Mouse (Mus musculus) skeletal muscle tissue, adult 2 months (tissue): ENCODE data around the gene Fam228a.
A peak's percentile ranks its signal among the peaks of the same experiment; 100 is the strongest.
"Not testable (repeated sequence)": the region's sequence is repeated elsewhere in the genome, so short reads cannot be mapped to it uniquely, and the experiment has no call there.

Source experiments
- DNase-seq: peaks from one replicate; pipeline ENCODE4 v3.0.0-alpha.2; 2012; ENCODE audit warnings: low read depth, low spot score

Gene Fam228a

GRCm38 (mm10) chr12:4738031-4738576, at the start of gene Fam228a:
Gene Fam228a, minus strand, starts transcription at chr12:4738430.
- no peak for DNase-seq

GRCm38 (mm10) chr12:4784466-4784865, 46.2 kb upstream of the Fam228a start:
- DNase-seq = no peak

- no peak for DNase-seq
These were observed 45.4 kb upstream of the Fam228a start for GRCm38 (mm10) chr12:4783598-4783997.

DNA sequence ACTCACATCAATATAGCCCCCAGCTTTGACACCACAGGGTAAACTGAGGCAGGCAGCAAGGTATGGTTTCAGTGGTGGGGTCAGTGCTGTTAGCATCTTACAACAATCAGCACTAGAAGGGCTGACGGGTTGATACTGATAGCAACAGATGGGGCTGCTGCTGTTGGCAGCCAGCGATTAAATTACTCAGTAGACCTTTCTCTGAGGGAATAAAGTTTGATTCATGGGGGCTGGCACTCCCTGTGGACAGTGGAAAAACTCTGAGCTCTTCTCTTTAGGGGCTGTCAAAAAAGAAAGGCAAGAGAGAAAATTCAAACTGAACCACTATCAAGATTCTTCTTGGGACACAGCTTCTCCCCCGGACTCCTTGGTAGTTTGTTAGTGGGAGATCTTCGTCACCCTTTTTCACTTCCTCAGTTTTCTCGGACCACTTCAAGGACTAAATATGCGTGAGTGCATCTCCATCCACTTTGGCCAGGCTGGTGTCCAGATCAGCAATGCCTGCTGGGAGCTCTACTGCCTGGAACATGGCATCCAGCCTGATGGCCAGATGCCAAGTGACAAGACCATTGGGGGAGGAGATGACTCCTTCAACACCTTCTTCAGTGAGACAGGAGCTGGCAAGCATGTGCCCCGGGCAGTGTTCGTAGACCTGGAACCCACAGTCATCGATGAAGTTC, 43.6 kb upstream of the Fam228a start:
- DNase-seq = not testable (repeated sequence)

DNA sequence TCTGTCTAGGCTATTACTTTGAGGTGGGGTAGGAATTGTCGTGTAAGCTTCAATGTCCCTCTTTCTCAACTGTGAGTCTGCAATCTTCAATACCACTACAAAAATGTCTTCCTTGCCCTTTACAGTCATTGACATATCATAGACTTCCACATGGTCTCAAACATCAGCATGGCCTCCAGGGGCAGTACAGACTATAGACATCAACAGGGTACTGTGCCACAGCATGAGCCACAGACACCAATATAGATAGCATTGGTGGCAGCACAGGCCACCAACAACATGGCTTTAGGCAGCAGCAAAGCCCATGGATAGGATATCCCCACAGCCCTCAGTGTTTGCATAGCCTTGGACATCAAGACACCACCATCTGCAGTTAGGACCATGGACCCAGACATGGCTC, 43.0 kb upstream of the Fam228a start:
- DNase-seq = no peak

DNA sequence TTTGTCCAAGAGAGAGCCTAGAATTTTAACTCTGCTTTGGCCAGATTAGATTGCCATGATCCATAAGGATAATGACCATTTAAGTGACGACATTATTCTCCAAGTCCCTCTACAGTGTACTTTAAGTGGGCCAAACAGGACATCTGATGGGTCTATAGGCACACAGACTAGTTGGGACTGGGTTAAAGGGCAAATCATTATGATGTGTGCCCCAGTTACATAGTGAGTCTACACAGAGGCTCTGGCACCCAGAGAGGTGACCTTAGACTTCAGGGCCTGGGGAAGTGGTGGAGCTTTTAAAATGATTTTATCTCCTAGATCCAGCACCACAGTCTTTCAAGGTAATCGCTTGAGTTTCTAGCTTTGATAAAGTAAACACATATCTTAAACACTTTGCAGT, 42.0 kb upstream of the Fam228a start:
- DNase-seq = no peak

- DNase-seq = no peak
These were observed 39.5 kb upstream of the Fam228a start for GRCm38 (mm10) chr12:4777734-4778133.

DNA sequence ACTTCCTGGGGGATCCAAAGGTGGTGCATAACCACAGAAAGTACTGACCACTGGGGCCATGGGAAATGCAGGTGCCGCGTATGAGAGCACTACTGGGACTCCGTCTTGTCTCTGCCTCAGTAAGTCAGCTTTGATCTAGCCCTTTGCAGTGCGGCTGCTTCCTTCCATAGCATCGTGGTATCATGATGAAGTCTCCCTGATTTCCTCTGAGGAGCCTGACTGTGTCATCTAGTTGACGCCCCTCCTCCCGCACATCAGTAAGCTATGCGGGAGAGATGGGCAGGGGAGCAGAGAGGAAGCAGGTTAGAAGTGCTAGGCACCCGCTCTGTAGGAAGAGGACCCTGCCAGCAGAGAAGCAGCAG, 37.3 kb upstream of the Fam228a start:
- DNase-seq = no peak

DNA sequence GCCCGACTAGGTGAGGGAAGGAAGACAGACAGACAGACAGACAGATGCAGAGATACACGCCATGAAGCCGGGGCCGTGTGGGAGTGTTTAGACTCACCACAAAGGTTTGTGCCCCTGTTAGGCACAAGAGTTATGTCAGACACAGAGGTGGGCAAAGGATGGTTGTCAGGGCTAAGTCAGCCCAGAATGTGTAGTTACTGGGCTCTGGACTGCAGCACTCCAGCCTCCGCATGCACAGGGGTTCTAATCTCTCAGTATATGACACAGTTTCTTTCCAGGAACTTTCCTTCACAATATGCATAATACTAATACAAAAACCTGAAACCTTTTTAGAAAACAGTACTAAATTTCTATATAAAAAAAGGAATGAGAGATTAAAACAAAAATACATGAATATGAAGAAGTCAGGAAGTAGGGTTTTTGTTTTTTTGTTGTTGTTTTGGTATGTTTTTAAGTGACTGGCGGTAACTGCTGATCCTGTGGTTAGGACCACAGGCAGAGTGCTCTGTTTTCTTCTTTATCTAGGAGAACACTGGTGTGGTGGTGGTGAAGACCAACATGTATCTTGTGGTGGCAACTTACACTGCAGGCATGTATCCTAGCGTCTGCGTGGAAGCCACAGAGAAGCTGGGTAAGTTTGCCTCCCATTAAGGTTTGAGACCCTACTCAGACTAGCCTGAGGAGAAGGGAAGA, 36.8 kb upstream of the Fam228a start:
- DNase-seq = no peak

- DNase-seq = no peak
These were observed 31.1 kb upstream of the Fam228a start for GRCm38 (mm10) chr12:4769333-4769723.

DNA sequence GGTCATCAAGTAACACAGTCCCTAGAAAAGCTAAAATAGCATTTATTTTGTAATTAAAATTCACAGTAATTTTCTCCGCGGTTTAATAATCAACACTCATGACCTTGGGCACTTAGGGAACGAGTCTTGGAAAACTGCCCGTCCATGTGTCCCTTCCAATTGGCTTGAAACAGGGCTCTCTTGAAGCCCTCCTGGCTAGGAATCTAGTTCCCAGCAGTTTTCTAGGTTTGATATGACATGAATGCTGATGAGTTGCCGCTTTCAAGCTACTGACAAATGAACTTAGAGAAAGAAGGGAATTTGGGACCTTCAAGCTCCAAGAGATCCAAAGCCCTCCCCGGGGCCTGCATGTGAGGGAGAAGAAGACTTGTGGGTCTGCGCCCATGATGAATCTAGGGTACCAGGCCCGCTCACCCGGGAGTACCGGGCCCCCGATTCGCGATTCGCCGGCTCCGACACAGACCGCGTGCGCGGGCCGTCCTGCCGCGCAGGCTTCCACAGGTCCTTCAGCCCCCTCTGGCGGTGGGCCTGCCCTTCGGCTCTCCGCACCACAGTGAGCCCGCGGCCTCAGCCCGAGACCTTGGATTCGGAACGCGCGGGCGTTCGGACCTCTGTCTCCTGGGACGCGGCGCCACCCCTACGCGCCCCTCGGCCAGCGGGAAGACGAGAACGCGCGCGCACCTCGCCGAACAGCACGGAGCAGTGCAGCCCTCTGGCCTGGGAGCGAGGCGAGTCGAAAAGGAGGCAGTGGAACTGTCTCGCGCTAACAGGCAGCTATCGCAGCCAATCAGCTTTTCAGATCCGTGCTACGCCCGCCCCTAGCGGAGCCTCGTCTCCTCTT, 30.5 kb upstream of the Fam228a start, which contains the start of the genes Pfn4 and Fam228b:
TSS of gene Pfn4 (plus strand) at position 531 of the 841 bp plus-strand sequence.
TSS of gene Fam228b (minus strand) at position 776 of the 841 bp plus-strand sequence.
- DNase-seq = peak; percentile 80

GRCm38 (mm10) chr12:4757060-4757459, 18.8 kb upstream of the Fam228a start:
- no peak for DNase-seq

DNA sequence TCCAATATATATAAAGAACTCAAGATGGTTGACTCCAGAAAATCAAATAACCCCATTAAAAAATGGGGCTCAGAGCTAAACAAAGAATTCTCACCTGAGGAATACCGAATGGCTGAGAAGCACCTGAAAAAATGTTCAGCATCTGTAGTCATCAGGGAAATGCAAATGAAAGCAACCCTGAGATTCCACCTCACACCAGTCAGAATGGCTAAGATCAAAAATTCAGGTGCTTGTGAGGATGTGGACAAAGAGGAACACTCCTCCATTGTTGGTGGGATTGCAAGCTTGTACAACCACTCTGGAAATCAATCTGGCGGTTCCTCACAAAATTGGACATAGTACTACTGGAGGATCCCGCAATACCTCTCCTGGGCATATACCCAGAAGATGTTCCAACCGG, 16.2 kb upstream of the Fam228a start:
- not testable (repeated sequence) for DNase-seq

- DNase-seq = peak; percentile 23
These were observed 6.3 kb upstream of the Fam228a start for GRCm38 (mm10) chr12:4744486-4744885.

GRCm38 (mm10) chr12:4742183-4742582, 4.0 kb upstream of the Fam228a start:
- no peak for DNase-seq

GRCm38 (mm10) chr12:4740823-4741222, 2.6 kb upstream of the Fam228a start:
- no peak for DNase-seq

- no peak for DNase-seq
These were observed 5.9 kb downstream of the Fam228a start for GRCm38 (mm10) chr12:4732332-4732731.

DNA sequence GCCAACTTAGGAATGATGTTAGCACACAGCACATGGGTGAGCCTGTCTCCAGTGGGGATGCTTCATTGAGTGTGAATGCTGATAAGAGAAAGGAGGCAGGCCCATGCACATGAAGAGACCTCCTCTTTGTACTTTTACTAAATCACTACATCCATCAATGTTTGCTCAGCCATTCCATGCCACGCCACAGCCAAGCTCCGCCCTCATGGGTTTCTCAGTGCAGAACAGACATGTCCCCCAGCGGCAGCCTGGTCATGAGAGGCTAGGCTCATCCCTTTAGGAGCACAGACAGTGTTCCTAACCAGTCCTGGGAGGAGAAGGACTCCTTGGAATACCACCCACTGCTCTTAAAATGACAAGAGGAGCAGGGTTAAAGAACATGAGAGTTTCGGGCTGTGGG, 6.6 kb downstream of the Fam228a start:
- no peak for DNase-seq

- DNase-seq = no peak
These were observed 9.1 kb downstream of the Fam228a start for GRCm38 (mm10) chr12:4729165-4729564.

DNA sequence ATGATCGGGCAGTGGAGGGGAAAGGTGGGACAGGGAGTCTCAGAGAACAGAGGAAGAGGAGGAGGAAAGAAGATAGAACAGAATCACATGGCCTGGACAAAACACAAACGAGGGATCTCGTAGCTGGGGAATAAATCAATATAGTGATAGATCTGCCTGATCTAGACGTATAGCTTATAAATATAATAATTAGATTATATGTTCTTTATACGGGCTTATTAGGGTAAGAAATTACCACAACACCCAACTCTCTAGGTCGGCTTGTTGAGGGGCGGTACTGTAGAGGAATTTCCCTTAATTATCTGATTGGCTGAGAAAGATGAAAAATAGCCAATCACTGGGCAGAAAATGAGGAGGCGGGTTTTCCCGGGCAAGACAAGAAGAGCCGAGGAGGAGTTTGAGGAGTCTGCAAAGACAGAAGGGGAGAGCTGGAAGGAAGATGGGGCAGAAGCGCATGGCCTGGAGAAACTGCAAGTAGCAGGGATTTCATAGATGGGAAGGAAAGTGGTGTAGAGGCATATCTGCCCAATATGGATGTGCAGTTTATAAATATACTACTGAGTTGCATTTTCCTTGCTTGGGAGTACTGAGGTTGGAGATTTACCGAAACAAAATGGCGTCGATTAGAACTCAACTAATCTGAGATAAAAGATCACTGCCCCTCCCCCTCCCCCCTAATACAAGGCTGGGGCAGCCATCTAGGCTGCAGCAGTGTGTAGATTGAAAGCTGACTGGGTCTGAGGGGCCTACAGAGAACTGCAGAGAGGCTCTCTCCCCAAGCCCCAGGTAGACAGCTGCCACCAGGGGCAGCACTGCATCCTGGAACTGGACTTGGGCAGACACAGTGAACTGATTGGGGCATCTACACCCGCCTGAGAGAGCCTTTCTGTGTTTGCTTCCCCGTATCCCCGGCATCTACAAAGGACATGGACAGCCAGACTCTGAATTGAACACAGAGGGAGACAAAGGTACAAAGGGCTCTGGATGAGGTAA, 18.2 kb downstream of the Fam228a start:
- DNase-seq = no peak
